Mouse (Mus musculus) adrenal gland, postnatal 14 days (tissue): Measurements from ENCODE around the gene 1700001L19Rik. TPM values are rescaled to one million over a fixed set of nuclear protein-coding genes. Genes with fewer than 3 reads are reported as not detected.
A peak's percentile ranks its signal among the peaks of the same experiment; 100 is the strongest.

ENCODE experiments used
- DNase-seq: peaks from one replicate; pipeline ENCODE4 v3.0.0; 2021; ENCODE audit warnings: mixed read lengths
- long read RNA-seq, 2 experiments: library from polyadenylated mRNA; stranded (forward); transcript quantifications; one replicate each; pipeline ENCODE4 v2.0.0; 2021
- total RNA-seq: library from RNA; stranded (reverse); gene quantifications from 2 replicates; pipeline ENCODE4 v1.2.3, GENCODE M21; 2021

The 1700001L19Rik gene
- total RNA-seq, result 0.52 TPM in 1 of 2 replicates, not detected in the other
- long read RNA-seq, experiment 1, result 0 reads
- long read RNA-seq, experiment 2, result 0 reads

GRCm38 (mm10) chr13:68597199-68597598 lies at the start of gene 1700001L19Rik:
Gene 1700001L19Rik, plus strand, starts transcription at chr13:68597421.
- DNase-seq, result no peak

GRCm38 (mm10) chr13:68553391-68553790 lies 43.8 kb upstream of the 1700001L19Rik start:
- DNase-seq, result peak; percentile 38

GRCm38 (mm10) chr13:68568110-68568509 lies 29.1 kb upstream of the 1700001L19Rik start:
- no peak for DNase-seq

- no peak for DNase-seq
Observed at GRCm38 (mm10) chr13:68568548-68568947, 28.7 kb upstream of the 1700001L19Rik start.

GRCm38 (mm10) chr13:68569589-68570336 lies 27.5 kb upstream of the 1700001L19Rik start:
- peak; percentile 62 for DNase-seq

- DNase-seq, result no peak
Observed at GRCm38 (mm10) chr13:68572247-68572646, 25.0 kb upstream of the 1700001L19Rik start.

- DNase-seq, result peak; percentile 70
Observed at GRCm38 (mm10) chr13:68572966-68573913, 24.0 kb upstream of the 1700001L19Rik start.

GRCm38 (mm10) chr13:68574398-68574797 lies 22.8 kb upstream of the 1700001L19Rik start:
- no peak for DNase-seq

GRCm38 (mm10) chr13:68577945-68578344 lies 19.3 kb upstream of the 1700001L19Rik start:
- peak; percentile 73 for DNase-seq

- no peak for DNase-seq
Observed at GRCm38 (mm10) chr13:68581086-68581740, 16.0 kb upstream of the 1700001L19Rik start.

- DNase-seq, result peak; percentile 100
Observed at GRCm38 (mm10) chr13:68581747-68582516, 15.3 kb upstream of the 1700001L19Rik start, which contains the start of the genes Mtrr and Fastkd3. Gene Mtrr, minus strand, starts transcription at chr13:68582149. Gene Fastkd3, plus strand, starts transcription at chr13:68582234.

- DNase-seq, result no peak
Observed at GRCm38 (mm10) chr13:68582517-68582780, 14.8 kb upstream of the 1700001L19Rik start.

- DNase-seq, result no peak
Observed at GRCm38 (mm10) chr13:68583961-68584360, 13.3 kb upstream of the 1700001L19Rik start.

- no peak for DNase-seq
Observed at GRCm38 (mm10) chr13:68585441-68585840, 11.8 kb upstream of the 1700001L19Rik start.

GRCm38 (mm10) chr13:68588352-68588751 lies 8.9 kb upstream of the 1700001L19Rik start:
- DNase-seq, result no peak

- DNase-seq, result no peak
Observed at GRCm38 (mm10) chr13:68593797-68594196, 3.4 kb upstream of the 1700001L19Rik start.

GRCm38 (mm10) chr13:68597667-68598066 lies 446 bp downstream of the 1700001L19Rik start:
- DNase-seq, result no peak

GRCm38 (mm10) chr13:68598953-68599352 lies 1.7 kb downstream of the 1700001L19Rik start:
- no peak for DNase-seq

- DNase-seq, result peak; percentile 52
Observed at GRCm38 (mm10) chr13:68601184-68601583, 4.0 kb downstream of the 1700001L19Rik start.

GRCm38 (mm10) chr13:68603085-68603484 lies 5.9 kb downstream of the 1700001L19Rik start:
- no peak for DNase-seq

- peak; percentile 49 for DNase-seq
Observed at GRCm38 (mm10) chr13:68605689-68606126, 8.5 kb downstream of the 1700001L19Rik start.
